Mouse (Mus musculus): Measurements from ENCODE around the gene Lamc1. TPM values are rescaled to one million over a fixed set of nuclear protein-coding genes. Genes with fewer than 3 reads are reported as not detected.

Gene Lamc1
- total RNA-seq (2021) = 10 to 100 TPM; 40.8 to 46.8 TPM
- long read RNA-seq, experiment 1, full-length matches to known transcripts = 13 of 25 reads
- long read RNA-seq, experiment 1, partial matches to known transcripts = 6 of 25 reads
- long read RNA-seq, experiment 1, other reads (novel, unspliced or antisense) = 6 of 25 reads
- long read RNA-seq, experiment 2, full-length matches to known transcripts = 6 of 19 reads
- long read RNA-seq, experiment 2, partial matches to known transcripts = 11 of 19 reads
- long read RNA-seq, experiment 2, other reads (novel, unspliced or antisense) = 2 of 19 reads

- peak; percentile 79 for DNase-seq (ENCODE audit: low spot score in 2 of 2)
- intact Hi-C loops (cut with DNase I) = no loop called here
Measured at GRCm38 (mm10) chr1:153332444-153333295, at the start of gene Lamc1. Gene Lamc1, minus strand, starts transcription at chr1:153332786.

GRCm38 (mm10) chr1:153380746-153381282 is 48.2 kb upstream of the Lamc1 start:
- intact Hi-C loops (cut with DNase I) = loop anchor here (10.0 kb wide), 1 partner anchor 156 kb away; no protein-coding TSS in a partner anchor

GRCm38 (mm10) chr1:153379832-153380231 is 47.2 kb upstream of the Lamc1 start:
- intact Hi-C loops (cut with DNase I) = loop anchor here (10.0 kb wide), 1 partner anchor 155 kb away; no protein-coding TSS in a partner anchor
- DNase-seq (ENCODE audit: low spot score in 2 of 2) = no peak

More at GRCm38 (mm10) chr1:153380746-153381282, 48.2 kb upstream of the Lamc1 start:
- DNase-seq (ENCODE audit: low spot score in 2 of 2) = no peak

GRCm38 (mm10) chr1:153378587-153378986 is 46.0 kb upstream of the Lamc1 start:
- no peak for DNase-seq (ENCODE audit: low spot score in 2 of 2)
- intact Hi-C loops (cut with DNase I) = no loop called here

- no peak for DNase-seq (ENCODE audit: low spot score in 2 of 2)
- intact Hi-C loops (cut with DNase I) = no loop called here
Measured at GRCm38 (mm10) chr1:153376446-153376845, 43.9 kb upstream of the Lamc1 start.

GRCm38 (mm10) chr1:153374136-153374535 is 41.5 kb upstream of the Lamc1 start:
- intact Hi-C loops (cut with DNase I) = no loop called here
- no peak for DNase-seq (ENCODE audit: low spot score in 2 of 2)

- intact Hi-C loops (cut with DNase I) = no loop called here
- DNase-seq (ENCODE audit: low spot score in 2 of 2) = no peak
Measured at GRCm38 (mm10) chr1:153371846-153372245, 39.3 kb upstream of the Lamc1 start.

- no peak for DNase-seq (ENCODE audit: low spot score in 2 of 2)
- intact Hi-C loops (cut with DNase I) = no loop called here
Measured at GRCm38 (mm10) chr1:153369011-153369410, 36.4 kb upstream of the Lamc1 start.

- intact Hi-C loops (cut with DNase I) = no loop called here
- no peak for DNase-seq (ENCODE audit: low spot score in 2 of 2)
Measured at GRCm38 (mm10) chr1:153367048-153367447, 34.5 kb upstream of the Lamc1 start.

GRCm38 (mm10) chr1:153361926-153362325 is 29.3 kb upstream of the Lamc1 start:
- intact Hi-C loops (cut with DNase I) = no loop called here
- DNase-seq (ENCODE audit: low spot score in 2 of 2) = no peak

- intact Hi-C loops (cut with DNase I) = no loop called here
- no peak for DNase-seq (ENCODE audit: low spot score in 2 of 2)
Measured at GRCm38 (mm10) chr1:153360556-153360955, 28.0 kb upstream of the Lamc1 start.

GRCm38 (mm10) chr1:153357218-153357617 is 24.6 kb upstream of the Lamc1 start:
- no peak for DNase-seq (ENCODE audit: low spot score in 2 of 2)
- intact Hi-C loops (cut with DNase I) = no loop called here

GRCm38 (mm10) chr1:153354466-153354865 is 21.9 kb upstream of the Lamc1 start:
- DNase-seq (ENCODE audit: low spot score in 2 of 2) = no peak
- intact Hi-C loops (cut with DNase I) = no loop called here

- intact Hi-C loops (cut with DNase I) = no loop called here
Measured at GRCm38 (mm10) chr1:153353736-153354430, 21.3 kb upstream of the Lamc1 start.

GRCm38 (mm10) chr1:153351034-153351433 is 18.4 kb upstream of the Lamc1 start:
- DNase-seq (ENCODE audit: low spot score in 2 of 2) = no peak
- intact Hi-C loops (cut with DNase I) = no loop called here

More at GRCm38 (mm10) chr1:153353736-153354430, 21.3 kb upstream of the Lamc1 start:
- no peak for DNase-seq (ENCODE audit: low spot score in 2 of 2)

GRCm38 (mm10) chr1:153347726-153348125 is 15.1 kb upstream of the Lamc1 start:
- DNase-seq (ENCODE audit: low spot score in 2 of 2) = no peak
- intact Hi-C loops (cut with DNase I) = no loop called here

- no peak for DNase-seq (ENCODE audit: low spot score in 2 of 2)
- intact Hi-C loops (cut with DNase I) = no loop called here
Measured at GRCm38 (mm10) chr1:153347040-153347439, 14.5 kb upstream of the Lamc1 start.

- no peak for DNase-seq (ENCODE audit: low spot score in 2 of 2)
- intact Hi-C loops (cut with DNase I) = no loop called here
Measured at GRCm38 (mm10) chr1:153345699-153346291, 13.2 kb upstream of the Lamc1 start.

GRCm38 (mm10) chr1:153345002-153345401 is 12.4 kb upstream of the Lamc1 start:
- intact Hi-C loops (cut with DNase I) = no loop called here
- DNase-seq (ENCODE audit: low spot score in 2 of 2) = no peak

All from left cerebral cortex, postnatal 14 days (tissue).